Mouse (Mus musculus) testis, adult 2 months (tissue): Measurements from ENCODE around the gene Ankrd60. TPM values are rescaled to one million over a fixed set of nuclear protein-coding genes. Genes with fewer than 3 reads are reported as not detected.
A peak's percentile ranks its signal among the peaks of the same experiment; 100 is the strongest.

ENCODE experiments used
- H3K27ac ChIP-seq: fragments of 200-500 bp; 2 replicates; pipeline ENCODE4 v1.5.1; 2012; ENCODE audit warnings: low read depth, low read length; ENCODE audit not compliant: control insufficient read depth, insufficient read depth
- H3K27me3 ChIP-seq: fragments of 200-500 bp; 2 replicates; pipeline ENCODE4 v1.6.1; 2012; ENCODE audit warnings: mild to moderate bottlenecking, low read length, moderate library complexity; ENCODE audit not compliant: control insufficient read depth, insufficient read depth
- H3K36me3 ChIP-seq: fragments of 200-500 bp; 2 replicates; pipeline ENCODE4 v1.6.1; 2012; ENCODE audit warnings: mild to moderate bottlenecking, low read length; ENCODE audit not compliant: control insufficient read depth, insufficient read depth
- H3K4me1 ChIP-seq: fragments of 200-500 bp; 2 replicates; pipeline ENCODE4 v1.6.1; 2012; ENCODE audit warnings: low read length; ENCODE audit not compliant: control insufficient read depth, insufficient read depth
- H3K4me3 ChIP-seq: fragments of 200-500 bp; 2 replicates; pipeline ENCODE4 v1.5.1; 2012; ENCODE audit warnings: low read depth, mild to moderate bottlenecking, low read length, moderate library complexity, mixed read lengths; ENCODE audit not compliant: control insufficient read depth
- CTCF ChIP-seq: fragments of 200-500 bp; IDR thresholded peaks from 2 replicates; pipeline ENCODE4 v1.5.1; 2012; ENCODE audit warnings: low read depth, mild to moderate bottlenecking, inconsistent platforms, low read length, moderate library complexity; ENCODE audit not compliant: control insufficient read depth, insufficient read depth, insufficient replicate concordance
- POLR2A ChIP-seq: fragments of 200-500 bp; IDR thresholded peaks from 2 replicates; pipeline ENCODE4 v1.6.1; 2012; ENCODE audit warnings: low read depth, mild to moderate bottlenecking, inconsistent platforms, low read length, moderate library complexity; ENCODE audit not compliant: control insufficient read depth
- polyA plus RNA-seq: library from polyadenylated mRNA; depleted of rRNA; stranded (reverse); fragments of >200 nt; gene quantifications from 2 replicates; pipeline ENCODE4 v1.2.3, GENCODE M21; 2012

The Ankrd60 gene
- polyA plus RNA-seq, 1 experiment = 467 TPM

DNA sequence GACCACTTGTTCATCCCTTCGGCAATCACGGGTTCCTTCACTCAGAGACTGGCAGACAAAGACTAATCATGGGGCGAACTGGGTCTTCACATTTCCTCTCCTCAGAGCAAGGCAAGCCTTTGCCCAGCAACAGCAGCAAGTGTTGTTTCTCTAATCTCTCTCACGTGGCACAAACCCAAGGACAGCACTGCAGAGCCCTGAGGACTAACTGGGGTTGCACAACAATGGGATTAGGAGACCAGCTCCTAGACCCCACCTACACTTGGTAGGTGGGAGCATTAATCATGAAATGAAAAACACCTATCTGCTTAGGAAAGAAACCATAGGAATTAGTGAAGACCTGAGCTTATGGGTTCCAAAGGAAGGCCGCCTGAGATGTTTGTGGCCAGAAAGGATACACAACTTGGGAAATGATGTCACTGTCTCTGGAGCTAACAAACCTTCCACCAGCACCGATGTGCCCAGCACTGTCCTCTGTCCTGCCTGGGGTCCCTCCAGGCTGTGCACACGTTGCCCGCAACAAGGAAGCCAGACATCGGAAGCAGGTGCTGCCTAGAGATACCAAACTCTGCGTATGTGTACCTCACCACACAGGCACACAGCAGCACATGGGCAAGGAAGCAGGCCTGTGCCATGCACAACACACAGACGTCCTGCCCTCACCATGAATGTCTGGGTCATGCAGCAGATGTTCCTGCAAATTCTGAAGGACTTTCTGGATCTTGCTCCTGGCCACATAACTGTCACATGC is 16.3 kb upstream of the Ankrd60 start:
- Histone ChIP-seq H3K36me3 (peaks cover 2% of the 10 kb centered on the region; the same call in 1 of the 2 replicates), H3K4me1 (no peaks in the 10 kb centered on the region), H3K27ac (no peak overlapping the region), H3K27me3 (no peaks in the 10 kb centered on the region), H3K4me3 (no peak overlapping the region)
- TF ChIP-seq CTCF (no peak), POLR2A (no peak)

DNA sequence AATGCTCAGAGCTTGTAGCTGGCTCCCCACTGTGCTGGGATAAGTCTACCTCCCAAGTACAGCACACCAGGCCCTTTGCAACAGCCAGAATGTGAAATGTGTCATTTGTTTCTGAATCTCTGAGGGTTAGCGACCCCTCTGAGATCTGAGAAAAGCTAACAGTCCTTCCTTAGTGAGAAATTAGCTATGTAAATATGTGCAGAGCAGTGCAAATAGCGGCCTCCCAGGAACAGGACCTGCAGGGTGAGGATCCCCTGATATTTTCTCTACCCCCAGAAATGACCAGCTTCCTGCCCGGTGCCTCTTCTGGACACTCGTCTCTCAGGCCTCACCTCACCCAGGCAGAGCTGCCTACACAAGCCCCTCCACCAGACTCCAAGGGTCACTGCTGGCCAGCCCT is 15.7 kb upstream of the Ankrd60 start:
- Histone ChIP-seq H3K27me3 (no peaks in the 10 kb centered on the region), H3K4me3 (no peak overlapping the region), H3K27ac (no peak overlapping the region), H3K36me3 (peaks cover 2% of the 10 kb centered on the region; the same call in 1 of the 2 replicates), H3K4me1 (no peaks in the 10 kb centered on the region)
- no peak for TF ChIP-seq CTCF
- no peak for TF ChIP-seq POLR2A

DNA sequence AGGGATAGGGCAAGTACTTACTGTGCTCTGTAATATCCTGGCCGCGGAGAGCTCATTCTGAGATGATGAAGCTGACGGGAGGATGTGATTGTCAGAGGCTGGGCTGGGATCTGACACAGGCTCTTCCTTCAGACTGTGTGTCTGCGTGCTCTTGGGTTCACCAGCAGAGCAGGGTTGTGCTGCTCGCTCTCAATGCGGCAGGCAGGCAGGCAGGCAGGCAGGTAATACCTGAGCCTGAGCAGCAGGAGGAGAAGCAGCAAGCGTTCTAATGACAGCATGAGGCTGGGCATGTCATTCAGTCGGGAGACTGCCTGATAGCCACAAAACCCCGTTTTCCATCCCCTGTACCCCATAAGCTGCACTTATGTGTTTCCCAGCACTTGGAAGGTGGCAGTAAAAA is 14.6 kb upstream of the Ankrd60 start:
- Histone ChIP-seq H3K36me3 (no peaks in the 10 kb centered on the region; the same call in 1 of the 2 replicates), H3K27me3 (no peaks in the 10 kb centered on the region), H3K4me3 (no peak overlapping the region), H3K27ac (no peak overlapping the region), H3K4me1 (no peaks in the 10 kb centered on the region)
- no peak for TF ChIP-seq CTCF
- TF ChIP-seq POLR2A = no peak

DNA sequence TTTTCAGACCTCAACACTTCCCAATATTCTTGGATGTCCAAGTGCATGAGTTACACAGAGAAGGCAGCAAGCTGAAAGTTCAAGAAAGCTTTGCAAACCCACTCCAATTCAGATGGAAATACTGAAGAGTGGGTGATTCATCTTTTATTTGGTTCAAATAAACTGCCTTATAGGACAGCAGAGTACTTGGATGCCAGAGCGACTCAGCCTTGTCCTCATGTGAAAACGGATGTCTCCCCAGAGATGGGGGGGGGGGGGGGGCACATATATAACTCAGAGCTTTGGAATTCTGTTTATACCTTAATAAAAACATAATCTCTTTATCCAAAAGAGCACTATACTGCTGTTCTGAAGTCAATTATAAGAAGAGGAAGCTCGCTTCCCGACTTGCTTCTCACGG is 9.2 kb upstream of the Ankrd60 start:
- TF ChIP-seq POLR2A (no peak), CTCF (no peak)
- no peak overlapping the region for H3K27ac ChIP-seq
- H3K4me3 ChIP-seq = no peak overlapping the region; the same call in 1 of the 2 replicates

DNA sequence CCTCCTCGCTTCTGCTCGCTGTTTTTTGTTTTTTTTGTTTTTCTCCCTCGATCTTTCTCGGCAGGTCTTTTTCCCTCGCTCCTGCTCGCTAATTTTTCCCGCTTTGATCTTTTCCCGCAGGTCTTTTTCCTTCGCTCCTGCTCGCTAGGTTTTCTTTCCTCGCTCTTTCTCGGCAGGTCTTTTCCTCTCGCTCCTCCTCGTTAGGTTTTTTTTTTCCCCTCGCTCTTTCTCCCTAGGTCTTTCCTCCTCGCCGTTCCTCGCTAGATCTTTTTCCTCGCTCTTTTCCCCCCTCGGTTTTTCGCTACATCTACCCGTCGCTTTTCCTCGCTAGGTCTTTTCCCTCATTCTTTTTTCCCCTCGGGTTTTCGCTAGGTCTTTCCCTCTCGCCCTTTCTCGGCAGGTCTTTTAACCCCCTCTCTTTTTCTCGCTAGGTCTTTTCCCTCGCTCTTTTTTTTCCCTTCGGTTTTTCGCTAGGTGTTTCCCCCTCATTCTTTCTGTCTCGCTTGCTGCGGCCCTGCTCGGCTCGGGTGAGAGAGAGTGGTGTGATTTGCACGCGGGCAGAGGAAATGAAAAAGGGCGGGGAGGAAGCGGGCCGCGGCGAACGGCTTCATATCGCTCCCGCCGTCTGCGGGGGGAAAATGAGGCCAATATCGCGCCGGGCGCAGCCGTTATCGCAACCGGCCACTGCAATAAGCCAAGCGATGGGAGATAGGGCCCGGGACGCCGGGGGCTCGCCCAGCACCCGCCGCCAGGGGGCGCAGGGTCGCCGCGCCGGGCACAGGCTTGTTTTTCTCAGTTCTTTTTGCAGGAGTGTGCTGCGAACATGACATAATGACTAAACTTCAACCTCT is 8.2 kb upstream of the Ankrd60 start:
- Histone ChIP-seq H3K36me3 (no peaks in the 10 kb centered on the region; the same call in 1 of the 2 replicates), H3K27ac (peak overlapping the region; percentile 77), H3K4me1 (peaks cover 10% of the 10 kb centered on the region), H3K27me3 (no peaks in the 10 kb centered on the region), H3K4me3 (peak overlapping the region; percentile 89)
- TF ChIP-seq POLR2A (no peak), CTCF (peak; percentile 85)

More for the DNA sequence above, 9.2 kb upstream of the Ankrd60 start:
- H3K4me1 ChIP-seq = peaks cover 10% of the 10 kb centered on the region
- H3K27me3 ChIP-seq = no peaks in the 10 kb centered on the region
- no peaks in the 10 kb centered on the region; the same call in 1 of the 2 replicates for H3K36me3 ChIP-seq

DNA sequence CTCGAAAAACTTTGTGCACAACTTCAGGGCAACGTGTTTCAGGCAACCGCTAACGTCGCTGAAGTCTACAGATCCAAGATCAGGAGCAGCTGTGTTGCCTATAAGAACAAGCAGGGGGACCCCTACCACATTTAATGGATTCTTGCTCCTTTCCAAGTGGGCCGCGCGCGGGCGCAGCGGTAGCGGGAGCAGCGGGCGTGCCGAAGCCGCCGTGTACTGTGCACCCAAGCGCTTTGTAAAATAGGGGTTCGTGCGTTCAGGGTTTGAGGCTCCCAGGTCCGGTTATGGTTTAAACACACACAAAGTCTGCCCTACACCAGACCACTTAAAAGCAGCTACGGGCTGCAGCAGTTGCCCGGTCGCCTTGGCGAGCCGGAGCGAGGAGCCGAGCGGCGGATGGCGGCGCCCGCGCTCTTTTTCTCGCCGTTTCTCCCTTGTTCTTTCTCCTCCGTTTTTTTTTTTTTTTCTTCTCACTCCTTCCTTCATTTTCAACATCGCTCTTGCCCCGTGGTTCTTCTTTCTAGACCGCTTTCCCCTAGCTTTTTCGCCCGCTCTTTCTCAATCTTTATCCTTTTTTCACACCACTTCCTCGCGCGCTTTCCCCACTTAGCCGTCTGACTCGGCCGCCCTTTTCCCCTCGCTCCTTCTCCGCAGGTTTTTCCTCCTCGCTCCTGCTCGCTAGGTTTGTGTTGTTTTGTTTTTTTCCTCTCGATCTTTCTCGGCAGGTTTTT is 7.4 kb upstream of the Ankrd60 start:
- peak overlapping the region; percentile 77 for H3K27ac ChIP-seq
- no peaks in the 10 kb centered on the region for H3K36me3 ChIP-seq
- no peaks in the 10 kb centered on the region for H3K27me3 ChIP-seq
- H3K4me1 ChIP-seq = peaks cover 10% of the 10 kb centered on the region
- 0 out of 2 replicates have a peak, but pooled peaks have one; percentile 18 for TF ChIP-seq CTCF
- TF ChIP-seq POLR2A = no peak
- H3K4me3 ChIP-seq = peak overlapping the region; percentile 89
